Comparison of ENCODE assay signal across 14 mouse cellular contexts in the genomic region with DNA sequence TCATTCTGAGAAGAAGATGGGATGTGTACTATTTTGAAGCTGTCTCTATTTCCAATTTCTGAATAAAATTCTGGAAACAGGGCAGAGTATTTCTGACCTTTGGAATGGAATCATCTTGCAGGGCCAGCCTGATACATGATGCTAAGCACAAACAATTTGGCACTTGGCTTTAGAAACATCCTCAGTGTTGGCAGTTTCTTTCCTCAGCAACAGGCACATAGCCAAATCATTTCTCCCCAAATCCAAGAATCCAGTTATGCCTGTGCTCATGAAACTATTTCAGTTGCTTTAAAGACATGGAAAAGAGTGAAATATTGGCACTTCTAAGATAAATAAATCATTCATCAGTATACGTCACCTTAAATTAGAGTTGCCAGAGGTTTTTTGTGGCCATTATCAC. TPM values are rescaled to one million over a fixed set of nuclear protein-coding genes. Genes with fewer than 3 reads are reported as not detected.
DNase-seq lines count a peak whose midpoint lies in the region; ATAC-seq and TF ChIP-seq lines count a peak whose summit lies in the region.
"Had no signal": no experiment of that assay in that cellular context is flagged by ENCODE, and none has a peak within 500 bp of the region (broad histone marks: within the 10 kb centered on the region; RNA-seq: fewer than 3 reads in every experiment).

No protein-coding gene starts in this region.

- no peak for TF ChIP-seq POLR2A in brain, embryonic 14.5 days (IDR thresholded peaks at IDR 0.05; ENCODE audit: borderline replicate concordance, extremely low read depth, insufficient read depth, insufficient read length, poor library complexity, severe bottlenecking)

- peak; percentile 61; the same call in 1 of the 2 replicates for ATAC-seq in cerebellum, adult (ENCODE audit: insufficient number of reproducible peaks, low FRiP score, low TSS enrichment)

- TF ChIP-seq CTCF in brain, embryonic 14.5 days (IDR thresholded peaks at IDR 0.05; ENCODE audit: borderline replicate concordance, extremely low read depth, insufficient read depth, insufficient read length) = no peak

- no peak for DNase-seq in cerebellum, postnatal 4 days (ENCODE audit: low spot score in 2 of 2)
- DNase-seq in layer of hippocampus, adult 9-11 months = peak; percentile 11
- no peak for DNase-seq in layer of hippocampus, adult 9-10 months (ENCODE audit: low spot score)
- peak; percentile 59 for DNase-seq in brain, embryonic 14.5 days (ENCODE audit: low read depth)
- DNase-seq in cerebellum, postnatal 14 days = peak; percentile 52 to 78
- no peak for DNase-seq in heart, adult 9 months (ENCODE audit: low spot score in 2 of 2)
- no peak for DNase-seq in heart, postnatal 4 days
- DNase-seq: adrenal gland, postnatal 25 days; gastrocnemius, postnatal 25 days; heart, postnatal 14 days; kidney, adult 18-20 months; kidney, postnatal 36 days had no signal

RNA-seq across cellular contexts. Expression of a gene that starts 57.8 kb away (rescaled TPM):
- 52.6 and 75.1 TPM in 2 replicates for polyA plus RNA-seq in brain, embryonic 14.5 days (2012; rRNA removed)
- 10 to 100 TPM; 11.5 to 31.0 TPM for total RNA-seq in heart, postnatal 4 days (2021)
- total RNA-seq: CH12.LX had no signal

Comparison
In these comparisons a context has a peak if more than half of its experiments do, and no peak if none do; other contexts are left out.
1. DNase-seq: peak in layer of hippocampus, adult 9-11 months (single experiment), brain, embryonic 14.5 days (single experiment) and cerebellum, postnatal 14 days (2 of 2); none in cerebellum, postnatal 4 days (0 of 2), layer of hippocampus, adult 9-10 months (single experiment), heart, adult 9 months (0 of 2) and heart, postnatal 4 days (single experiment).